Mouse (Mus musculus) liver, postnatal 0 days (tissue): ENCODE data around the gene Fbxo47. TPM values are rescaled to one million over a fixed set of nuclear protein-coding genes. Genes with fewer than 3 reads are reported as not detected.
A peak's percentile ranks its signal among the peaks of the same experiment; 100 is the strongest.

Experiments used
- ATAC-seq: fragments of 200-750 bp; cut with Nextera tagmentation; 2 replicates; pipeline ENCODE4 v1.8.0; 2017; ENCODE audit warnings: mild to moderate bottlenecking, moderate library complexity
- DNase-seq: peaks from one replicate; pipeline ENCODE4 v3.0.0-alpha.2; 2016
- H3K27ac ChIP-seq: fragments of 300-500 bp; sonication (generic); 2 replicates; pipeline ENCODE4 v1.5.1; 2014; ENCODE audit warnings: antibody characterized with exemption, moderate library complexity, mild to moderate bottlenecking, low read depth
- H3K27me3 ChIP-seq: fragments of 300-500 bp; sonication (generic); 2 replicates; pipeline ENCODE4 v1.6.1; 2014; ENCODE audit warnings: low read length, control low read depth, mixed read lengths; ENCODE audit not compliant: insufficient read depth
- H3K36me3 ChIP-seq: fragments of 300-500 bp; sonication (generic); replicated peaks from 2 replicates; pipeline ENCODE4 v1.6.1; 2014; ENCODE audit warnings: mild to moderate bottlenecking, control low read depth, low read length, moderate library complexity, mixed read lengths; ENCODE audit not compliant: insufficient read depth
- H3K4me1 ChIP-seq: fragments of 300-500 bp; sonication (generic); 2 replicates; pipeline ENCODE4 v1.6.1; 2014; ENCODE audit warnings: antibody characterized with exemption, mild to moderate bottlenecking, control low read depth; ENCODE audit not compliant: insufficient read depth
- H3K4me2 ChIP-seq: fragments of 300-500 bp; sonication (generic); 2 replicates; pipeline ENCODE4 v1.6.1; 2014; ENCODE audit warnings: low read depth, mild to moderate bottlenecking, low read length, moderate library complexity, mixed read lengths
- H3K4me3 ChIP-seq: fragments of 300-500 bp; sonication (generic); 2 replicates; pipeline ENCODE4 v1.5.1; 2014; ENCODE audit warnings: low read depth, low read length
- H3K9ac ChIP-seq: fragments of 300-500 bp; sonication (generic); replicated peaks from 2 replicates; pipeline ENCODE4 v1.6.1; 2014; ENCODE audit warnings: mild to moderate bottlenecking, moderate library complexity
- H3K9me3 ChIP-seq: fragments of 300-500 bp; sonication (generic); 2 replicates; pipeline ENCODE4 v1.6.1; 2016; ENCODE audit warnings: mild to moderate bottlenecking, control low read depth, low read length, mixed read lengths
- CTCF ChIP-seq: sonication (generic); IDR thresholded peaks from 2 replicates; pipeline ENCODE4 v1.5.1; 2016; ENCODE audit warnings: antibody characterized with exemption, low read depth
- EP300 ChIP-seq: IDR thresholded peaks from 2 replicates; pipeline ENCODE4 v1.6.1; 2016; ENCODE audit warnings: antibody characterized with exemption, low read depth, mild to moderate bottlenecking
- WGBS: fragments of 180-500 bp; shearing (Covaris S2); extraction: QIAGEN DNeasy Blood & Tissue Kit; methylation state at CpG from one replicate; pipeline ENCODE4 v1.1.7; 2014; ENCODE audit not compliant: insufficient replicate concordance; 5-methylcytosine and 5-hydroxymethylcytosine counted together
- polyA plus RNA-seq: library from polyadenylated mRNA; unstranded; fragments of >200 nt; fragmentation: Nextera tagmentation; extraction: Ambion mirVana; gene quantifications from 2 replicates; pipeline ENCODE4 v1.2.1, GENCODE M21; 2015

The Fbxo47 gene
- polyA plus RNA-seq, 1 experiment from 2014 or later, result 0.26 TPM

DNA sequence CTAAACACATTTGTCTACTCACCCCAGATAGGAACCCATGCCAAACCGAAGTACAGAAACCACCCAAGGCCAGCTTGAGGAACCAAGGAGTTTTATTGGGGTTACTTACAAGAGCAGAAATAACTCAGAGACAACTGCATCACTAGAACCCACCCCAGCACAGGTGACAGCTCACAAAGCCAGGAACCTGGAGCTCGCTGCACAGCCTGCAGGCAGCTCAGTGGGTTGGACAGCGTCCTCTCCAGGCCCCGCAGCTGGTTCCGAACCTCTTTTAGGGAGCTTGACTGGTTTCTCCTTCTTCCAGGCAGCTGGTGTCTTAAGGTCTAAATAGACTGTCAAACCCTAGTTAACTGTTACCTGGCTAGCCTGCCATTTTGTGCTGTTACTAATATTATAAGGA is 7.9 kb upstream of the Fbxo47 start:
- no peak overlapping the region for H3K27ac ChIP-seq
- TF ChIP-seq CTCF (no peak), EP300 (no peak)
- 75% methylated on average over 5 of the region's 5 CpGs for WGBS
- no peak for DNase-seq
- H3K4me3 ChIP-seq, result no peak overlapping the region
- no peak overlapping the region for H3K4me2 ChIP-seq
- ATAC-seq, result no peak
- H3K27me3 ChIP-seq, result no peaks in the 10 kb centered on the region
- H3K36me3 ChIP-seq, result no peaks in the 10 kb centered on the region
- H3K9me3 ChIP-seq, result peaks cover 6% of the 10 kb centered on the region; the same call in 1 of the 2 replicates
- no peaks in the 10 kb centered on the region for H3K4me1 ChIP-seq
- no peak overlapping the region for H3K9ac ChIP-seq

GRCm38 (mm10) chr11:97885296-97885915 is 1.5 kb upstream of the Fbxo47 start:
- H3K36me3 ChIP-seq, result no peaks in the 10 kb centered on the region
- TF ChIP-seq EP300, result no peak
- TF ChIP-seq CTCF, result no peak
- no peak overlapping the region for H3K4me2 ChIP-seq
- no peaks in the 10 kb centered on the region for H3K9me3 ChIP-seq
- H3K9ac ChIP-seq, result no peak overlapping the region
- peaks cover 4% of the 10 kb centered on the region; the same call in 1 of the 2 replicates for H3K4me1 ChIP-seq
- DNase-seq (no peak), ATAC-seq (no peak)
- 88% methylated on average over 2 of the region's 2 CpGs for WGBS
- H3K27me3 ChIP-seq, result no peaks in the 10 kb centered on the region
- no peak overlapping the region for H3K27ac ChIP-seq
- H3K4me3 ChIP-seq, result no peak overlapping the region

GRCm38 (mm10) chr11:97884601-97885185 is 739 bp upstream of the Fbxo47 start:
- 30% methylated on average over 7 of the region's 7 CpGs for WGBS
- TF ChIP-seq CTCF (peak; percentile 17; the same call in 1 of the 2 replicates), EP300 (no peak)
- peak overlapping the region; percentile 62 for H3K4me3 ChIP-seq
- H3K4me2 ChIP-seq, result peak overlapping the region; percentile 69
- ATAC-seq, result no peak; the same call in 1 of the 2 replicates
- H3K27ac ChIP-seq, result peak overlapping the region; percentile 83
- no peaks in the 10 kb centered on the region for H3K9me3 ChIP-seq
- DNase-seq, result no peak
- no peaks in the 10 kb centered on the region for H3K36me3 ChIP-seq
- peaks cover 4% of the 10 kb centered on the region; the same call in 1 of the 2 replicates for H3K4me1 ChIP-seq
- H3K27me3 ChIP-seq, result no peaks in the 10 kb centered on the region
- peak overlapping the region; percentile 63 for H3K9ac ChIP-seq

DNA sequence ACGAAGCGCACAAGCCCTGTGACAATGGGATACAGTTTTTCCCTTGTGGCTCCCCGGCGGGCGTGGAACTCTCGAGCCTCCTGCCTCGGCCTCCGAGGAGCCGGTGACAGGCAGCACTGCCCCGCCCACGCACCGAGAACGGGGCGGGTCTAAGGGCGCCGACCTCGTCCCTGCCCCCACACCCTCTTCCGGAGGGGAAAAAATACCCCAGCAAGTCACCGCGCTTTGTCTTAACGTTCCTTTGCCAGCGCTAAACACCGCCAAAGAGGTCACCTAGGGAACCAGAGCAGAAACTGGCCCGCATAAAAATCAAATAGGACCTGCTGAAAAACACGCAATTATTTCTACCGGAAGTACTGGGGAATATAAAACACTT is 424 bp downstream of the Fbxo47 start:
- Histone ChIP-seq H3K9ac (peak overlapping the region; percentile 59), H3K9me3 (no peaks in the 10 kb centered on the region), H3K27ac (peak overlapping the region; percentile 75), H3K4me2 (peak overlapping the region; percentile 69), H3K4me1 (peaks cover 4% of the 10 kb centered on the region; the same call in 1 of the 2 replicates), H3K4me3 (peak overlapping the region; percentile 62), H3K27me3 (no peaks in the 10 kb centered on the region), H3K36me3 (no peaks in the 10 kb centered on the region)
- TF ChIP-seq EP300, result no peak; the same call in 1 of the 2 replicates
- ATAC-seq (peak; percentile 61), DNase-seq (peak; percentile 87)
- 5% methylated on average over 26 of the region's 26 CpGs for WGBS

DNA sequence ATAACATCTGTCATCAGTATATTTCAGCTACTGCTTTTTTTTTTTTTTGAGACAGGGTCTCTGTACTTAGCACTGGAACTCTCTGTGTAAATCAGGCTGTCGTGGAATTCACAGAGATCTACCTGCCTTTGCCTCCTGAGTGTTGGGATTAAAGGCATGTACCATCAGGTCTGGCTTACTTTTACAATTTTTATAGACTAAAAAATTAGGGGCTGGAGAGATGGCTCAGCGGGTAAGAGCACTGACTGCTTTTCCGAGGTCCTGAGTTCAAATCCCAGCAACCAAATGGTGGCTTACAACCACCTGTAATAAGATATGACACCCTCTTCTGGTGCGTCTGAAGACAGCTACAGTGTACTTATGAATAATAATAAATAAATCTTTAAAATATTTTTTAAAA is 3.6 kb downstream of the Fbxo47 start:
- Histone ChIP-seq H3K36me3 (no peaks in the 10 kb centered on the region), H3K27me3 (no peaks in the 10 kb centered on the region), H3K27ac (no peak overlapping the region), H3K9me3 (no peaks in the 10 kb centered on the region), H3K4me2 (no peak overlapping the region), H3K4me1 (peaks cover 4% of the 10 kb centered on the region; the same call in 1 of the 2 replicates), H3K9ac (no peak overlapping the region), H3K4me3 (no peak overlapping the region)
- DNase-seq, result no peak
- TF ChIP-seq EP300 (no peak), CTCF (no peak)
- WGBS, result 91% methylated on average over 4 of the region's 4 CpGs
- ATAC-seq, result no peak

GRCm38 (mm10) chr11:97877341-97877740 is 6.6 kb downstream of the Fbxo47 start:
- no peak overlapping the region for H3K27ac ChIP-seq
- no peaks in the 10 kb centered on the region for H3K27me3 ChIP-seq
- ATAC-seq (no peak), DNase-seq (no peak)
- no peaks in the 10 kb centered on the region for H3K4me1 ChIP-seq
- no peaks in the 10 kb centered on the region for H3K36me3 ChIP-seq
- WGBS, result 84% methylated on average over 2 of the region's 2 CpGs
- no peak overlapping the region for H3K4me2 ChIP-seq
- H3K9ac ChIP-seq, result no peak overlapping the region
- H3K9me3 ChIP-seq, result no peaks in the 10 kb centered on the region
- H3K4me3 ChIP-seq, result no peak overlapping the region
- TF ChIP-seq CTCF (no peak), EP300 (no peak)
